Mouse (Mus musculus): ENCODE data around the gene Rgl3. TPM values are rescaled to one million over a fixed set of nuclear protein-coding genes. Genes with fewer than 3 reads are reported as not detected.

Rgl3 gene
- polyA plus RNA-seq, 1 experiment from 2014 or later: 0.46 TPM

DNA sequence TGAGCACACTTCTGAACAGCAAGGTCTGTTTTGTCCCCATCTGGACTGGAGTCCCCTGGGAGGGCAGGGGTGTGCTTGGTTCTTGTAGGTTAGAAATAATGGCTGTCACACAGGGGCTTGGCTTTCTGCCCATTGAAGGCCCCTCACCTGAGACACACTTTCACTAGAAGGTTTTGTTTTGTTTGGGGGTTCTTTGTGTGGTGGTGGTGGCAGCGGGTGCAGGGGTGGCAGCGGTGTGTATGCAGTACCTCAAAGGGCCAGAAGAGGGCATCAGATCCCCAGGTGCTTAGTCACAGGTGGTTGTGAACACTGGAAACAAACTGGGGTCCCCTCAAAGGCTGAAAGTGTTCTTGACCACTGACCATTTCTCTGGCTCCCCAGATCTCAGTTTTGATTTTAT is 11.3 kb downstream of the Rgl3 start:
- no peak overlapping the region for H3K27ac ChIP-seq
- no peak overlapping the region for H3K9ac ChIP-seq
- H3K4me2 ChIP-seq: no peak overlapping the region
- H3K27me3 ChIP-seq: peaks cover 53% of the 10 kb centered on the region
- peak; percentile 54; the same call in 1 of the 2 replicates for ATAC-seq (ENCODE audit: low read depth)
- H3K9me3 ChIP-seq (replicated peaks): no peaks in the 10 kb centered on the region
- 7% methylated on average over 2 of the region's 2 CpGs for WGBS (ENCODE audit: insufficient replicate concordance)
- no peaks in the 10 kb centered on the region for H3K4me1 ChIP-seq (replicated peaks)
- H3K4me3 ChIP-seq (replicated peaks): no peak overlapping the region
- no peaks in the 10 kb centered on the region for H3K36me3 ChIP-seq
- peak; percentile 48 for DNase-seq

DNA sequence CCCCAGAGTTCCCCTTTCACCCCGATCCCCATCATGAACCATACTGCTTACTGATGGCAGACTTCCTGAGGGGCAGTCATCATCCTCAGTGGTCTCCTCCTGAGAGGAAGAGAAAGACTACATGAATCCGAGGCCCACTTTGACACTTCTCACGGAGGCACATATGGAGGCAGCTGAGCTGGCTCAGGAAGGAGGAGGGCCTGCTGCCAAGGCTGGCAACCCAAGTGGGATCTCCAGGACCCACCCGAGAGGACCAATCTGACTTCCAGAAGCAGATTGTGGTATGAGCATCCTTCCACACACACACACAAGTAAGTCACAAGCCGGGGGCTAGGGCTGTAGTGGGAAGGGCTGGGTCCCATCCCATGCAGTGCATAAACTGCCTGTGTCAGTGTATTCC is 11.9 kb downstream of the Rgl3 start:
- no peak overlapping the region for H3K9ac ChIP-seq
- H3K36me3 ChIP-seq: no peaks in the 10 kb centered on the region
- H3K4me3 ChIP-seq (replicated peaks): no peak overlapping the region
- no peak overlapping the region for H3K27ac ChIP-seq
- WGBS (ENCODE audit: insufficient replicate concordance): 61% methylated on average over 5 of the region's 5 CpGs
- no peaks in the 10 kb centered on the region for H3K9me3 ChIP-seq (replicated peaks)
- no peak for DNase-seq
- no peak; the same call in 1 of the 2 replicates for ATAC-seq (ENCODE audit: low read depth)
- peaks cover 52% of the 10 kb centered on the region for H3K27me3 ChIP-seq
- no peaks in the 10 kb centered on the region for H3K4me1 ChIP-seq (replicated peaks)
- no peak overlapping the region for H3K4me2 ChIP-seq

DNA sequence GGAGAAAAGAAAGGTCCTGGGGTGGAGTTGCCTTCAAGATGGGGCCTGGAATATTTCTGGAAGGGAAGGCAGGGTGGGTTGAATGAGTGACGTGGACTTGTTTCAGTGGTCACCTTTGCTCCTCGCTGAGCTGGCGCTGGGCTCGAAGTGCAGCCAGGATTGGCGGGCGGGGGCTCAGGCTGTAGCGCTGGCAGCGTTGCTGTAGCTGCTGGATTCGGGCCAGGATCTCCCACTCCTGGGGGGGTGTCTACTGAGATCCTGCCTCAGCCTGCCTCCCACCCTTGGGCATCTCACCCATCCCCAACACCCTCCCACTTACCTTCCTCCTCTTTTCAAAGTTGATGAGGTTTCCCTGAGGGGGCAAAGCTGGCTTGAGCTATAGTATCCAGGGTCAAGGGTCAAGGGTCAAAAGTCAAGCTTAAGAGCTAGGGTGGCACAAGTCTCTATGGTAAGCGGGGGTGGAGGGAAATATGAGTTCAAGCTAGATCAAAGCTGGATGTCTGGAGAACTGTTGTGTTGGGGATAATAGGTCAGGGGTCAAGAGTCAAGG is 12.5 kb downstream of the Rgl3 start:
- Histone ChIP-seq H3K27me3 (peaks cover 48% of the 10 kb centered on the region), H3K4me2 (no peak overlapping the region), H3K27ac (no peak overlapping the region), H3K4me1 (replicated peaks) (no peaks in the 10 kb centered on the region), H3K36me3 (no peaks in the 10 kb centered on the region), H3K9ac (no peak overlapping the region), H3K9me3 (replicated peaks) (no peaks in the 10 kb centered on the region), H3K4me3 (replicated peaks) (no peak overlapping the region)
- ATAC-seq (ENCODE audit: low read depth) (no peak), DNase-seq (no peak)
- 75% methylated on average over 10 of the region's 10 CpGs for WGBS (ENCODE audit: insufficient replicate concordance)

DNA sequence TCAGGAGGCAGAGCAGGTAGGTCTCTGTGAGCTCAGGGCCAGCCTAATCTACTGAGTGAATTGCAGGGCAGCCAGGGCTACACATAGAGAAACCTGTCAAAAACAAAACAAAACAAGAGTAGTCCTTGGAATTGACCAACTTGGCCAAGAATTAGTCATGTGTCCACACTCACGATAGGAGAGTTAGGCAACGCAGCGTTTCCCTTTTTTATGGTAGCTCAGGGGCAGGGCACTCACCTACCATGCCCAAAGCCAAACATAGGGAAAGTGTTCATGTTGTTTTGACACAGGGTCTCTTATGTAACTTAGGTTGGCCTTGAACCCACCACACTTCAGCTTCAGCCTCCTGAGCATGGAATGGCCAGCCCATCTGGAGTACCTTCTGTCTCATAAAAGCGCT is 19.9 kb downstream of the Rgl3 start:
- no peak for ATAC-seq (ENCODE audit: low read depth)

DNA sequence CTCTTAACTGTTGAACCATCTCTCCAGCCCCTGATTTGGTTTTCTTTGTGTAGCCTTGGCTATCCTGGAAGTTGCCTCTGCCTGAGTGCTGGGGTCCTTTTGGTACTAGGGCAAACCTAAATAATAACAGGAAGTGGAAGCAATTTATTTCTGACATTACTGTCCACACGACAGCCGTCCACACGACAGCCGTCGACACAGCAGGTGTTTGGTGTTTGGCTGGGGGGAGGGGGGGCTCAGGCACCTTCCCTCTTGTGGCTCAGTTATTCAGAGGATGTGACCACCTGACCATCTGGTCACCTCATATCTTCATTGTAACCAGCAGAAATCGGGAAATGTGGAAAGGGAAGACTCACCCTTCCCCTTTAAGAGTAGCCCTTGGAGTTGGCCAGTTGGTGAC is 20.4 kb downstream of the Rgl3 start:
- no peaks in the 10 kb centered on the region for H3K9me3 ChIP-seq (replicated peaks)
- 30% methylated on average over 6 of the region's 6 CpGs for WGBS (ENCODE audit: insufficient replicate concordance)

More for the DNA sequence above, 19.9 kb downstream of the Rgl3 start:
- DNase-seq: no peak
- Histone ChIP-seq H3K9me3 (replicated peaks) (no peaks in the 10 kb centered on the region), H3K4me3 (replicated peaks) (no peak overlapping the region), H3K4me1 (replicated peaks) (peaks cover 4% of the 10 kb centered on the region), H3K4me2 (no peak overlapping the region), H3K9ac (no peak overlapping the region), H3K36me3 (no peaks in the 10 kb centered on the region), H3K27me3 (peaks cover 21% of the 10 kb centered on the region), H3K27ac (no peak overlapping the region)
- 73% methylated on average over 4 of the region's 4 CpGs for WGBS (ENCODE audit: insufficient replicate concordance)

DNA sequence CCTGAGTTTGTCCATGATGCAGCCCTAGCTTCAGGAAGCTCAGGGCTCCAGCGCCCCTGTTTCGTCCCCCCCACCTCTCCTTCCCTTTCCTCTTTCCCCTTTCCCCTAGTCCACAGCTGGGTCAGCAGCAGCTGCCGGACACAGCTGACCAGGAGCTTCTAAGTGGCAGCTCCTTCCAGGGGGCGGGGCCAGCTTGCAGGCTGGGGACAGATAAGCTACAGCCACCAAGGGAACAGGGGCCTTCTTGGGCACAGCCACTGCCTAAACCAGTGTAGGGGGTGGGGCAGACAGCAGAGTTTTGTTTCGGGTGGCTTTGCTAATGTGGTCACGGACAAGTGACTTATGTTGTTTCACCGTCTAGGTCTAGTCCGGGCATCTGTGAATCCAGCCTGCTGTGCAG is 25.8 kb downstream of the Rgl3 start, which contains the start of gene Epor:
Gene Epor, minus strand, starts transcription at position 90 of the 400 bp plus-strand sequence.
- H3K36me3 ChIP-seq: peaks cover 37% of the 10 kb centered on the region
- no peaks in the 10 kb centered on the region for H3K9me3 ChIP-seq (replicated peaks)
- peak within 1 kb of the TSS; percentile 84 for H3K4me2 ChIP-seq
- DNase-seq: peak; percentile 88
- 2% methylated on average over 8 of the region's 8 CpGs for WGBS (ENCODE audit: insufficient replicate concordance)
- H3K4me3 ChIP-seq (replicated peaks): peak within 1 kb of the TSS; percentile 85
- peak within 1 kb of the TSS; percentile 99 for H3K27ac ChIP-seq
- H3K4me1 ChIP-seq (replicated peaks): peaks cover 45% of the 10 kb centered on the region
- ATAC-seq (ENCODE audit: low read depth): peak; percentile 72
- 0 out of 2 replicates have a peak, but pooled peaks cover 6% of the 10 kb centered on the region for H3K27me3 ChIP-seq
- peak within 1 kb of the TSS; percentile 98 for H3K9ac ChIP-seq

More for the DNA sequence above, 20.4 kb downstream of the Rgl3 start:
- Histone ChIP-seq H3K36me3 (no peaks in the 10 kb centered on the region), H3K9ac (no peak overlapping the region), H3K27ac (no peak overlapping the region), H3K27me3 (peaks cover 19% of the 10 kb centered on the region), H3K4me1 (replicated peaks) (peaks cover 9% of the 10 kb centered on the region), H3K4me2 (no peak overlapping the region), H3K4me3 (replicated peaks) (no peak overlapping the region)
- DNase-seq (no peak), ATAC-seq (ENCODE audit: low read depth) (no peak)

DNA sequence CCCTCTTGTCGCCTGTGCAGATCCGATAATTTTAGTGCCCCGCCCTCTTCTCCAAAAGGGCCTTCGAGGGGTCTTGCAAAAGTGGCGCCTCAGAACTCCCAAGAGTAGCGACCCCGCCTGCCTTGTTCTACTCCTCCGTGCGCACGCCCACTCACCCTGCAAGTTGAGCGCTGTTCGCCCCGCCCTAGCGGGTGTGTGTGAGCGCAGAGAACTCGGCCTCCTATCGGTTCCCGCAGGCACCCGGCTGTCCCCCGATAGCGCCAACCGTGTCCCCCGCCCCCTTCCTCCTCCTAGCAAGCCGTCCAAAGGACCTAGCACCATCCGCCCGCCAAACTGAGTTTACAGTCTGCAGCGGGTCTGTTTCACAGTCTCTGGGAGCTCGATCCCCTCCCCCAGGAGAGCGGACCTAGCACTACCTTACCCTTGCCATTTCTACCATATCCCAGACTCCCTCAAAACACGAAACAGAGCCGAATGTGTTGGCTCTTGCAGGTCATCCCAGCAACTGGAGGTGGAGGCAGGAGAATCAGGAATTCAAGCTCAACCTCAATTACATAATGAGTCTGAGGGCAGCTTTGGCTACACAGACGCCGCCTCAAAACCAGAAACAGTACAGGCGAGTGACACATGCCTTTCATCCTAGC is 26.7 kb downstream of the Rgl3 start:
- ATAC-seq (ENCODE audit: low read depth): peak; percentile 92
- peak overlapping the region; percentile 84 for H3K4me2 ChIP-seq
- H3K4me1 ChIP-seq (replicated peaks): peaks cover 52% of the 10 kb centered on the region
- H3K9me3 ChIP-seq (replicated peaks): no peaks in the 10 kb centered on the region
- H3K27me3 ChIP-seq: 0 out of 2 replicates have a peak, but pooled peaks cover 6% of the 10 kb centered on the region
- peaks cover 45% of the 10 kb centered on the region for H3K36me3 ChIP-seq
- peak overlapping the region; percentile 98 for H3K9ac ChIP-seq
- H3K27ac ChIP-seq: peak overlapping the region; percentile 99
- H3K4me3 ChIP-seq (replicated peaks): peak overlapping the region; percentile 85
- WGBS (ENCODE audit: insufficient replicate concordance): 2% methylated on average over 34 of the region's 34 CpGs
- peak; percentile 99 for DNase-seq

DNA sequence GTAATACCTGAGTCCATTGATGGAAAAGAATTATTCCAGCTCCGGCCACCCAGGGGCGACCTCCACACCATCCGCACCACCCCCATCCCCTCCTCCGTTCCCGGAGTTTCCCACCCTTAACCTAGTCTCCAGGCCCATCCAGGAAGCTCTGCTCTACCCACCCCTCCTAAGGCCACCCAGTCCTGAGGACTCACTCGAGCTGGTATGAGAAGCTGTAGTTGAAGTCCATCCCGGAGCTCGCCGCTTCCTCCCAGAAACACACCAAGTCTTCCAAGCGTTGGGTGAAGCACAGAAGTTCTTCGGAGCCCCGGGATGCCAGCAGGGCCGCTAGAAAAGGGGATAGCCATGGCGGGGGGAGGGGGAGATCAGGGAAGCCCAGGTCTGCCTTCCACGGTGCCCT is 27.2 kb downstream of the Rgl3 start:
- Histone ChIP-seq H3K9ac (peak overlapping the region; percentile 98), H3K36me3 (peaks cover 49% of the 10 kb centered on the region), H3K27ac (peak overlapping the region; percentile 99), H3K4me1 (replicated peaks) (peaks cover 57% of the 10 kb centered on the region), H3K9me3 (replicated peaks) (no peaks in the 10 kb centered on the region), H3K4me2 (peak overlapping the region; percentile 84), H3K27me3 (0 out of 2 replicates have a peak, but pooled peaks cover 6% of the 10 kb centered on the region), H3K4me3 (replicated peaks) (peak overlapping the region; percentile 85)
- DNase-seq (no peak), ATAC-seq (ENCODE audit: low read depth) (peak; percentile 4; the same call in 1 of the 2 replicates)
- under 1% methylated on average over 15 of the region's 15 CpGs for WGBS (ENCODE audit: insufficient replicate concordance)

DNA sequence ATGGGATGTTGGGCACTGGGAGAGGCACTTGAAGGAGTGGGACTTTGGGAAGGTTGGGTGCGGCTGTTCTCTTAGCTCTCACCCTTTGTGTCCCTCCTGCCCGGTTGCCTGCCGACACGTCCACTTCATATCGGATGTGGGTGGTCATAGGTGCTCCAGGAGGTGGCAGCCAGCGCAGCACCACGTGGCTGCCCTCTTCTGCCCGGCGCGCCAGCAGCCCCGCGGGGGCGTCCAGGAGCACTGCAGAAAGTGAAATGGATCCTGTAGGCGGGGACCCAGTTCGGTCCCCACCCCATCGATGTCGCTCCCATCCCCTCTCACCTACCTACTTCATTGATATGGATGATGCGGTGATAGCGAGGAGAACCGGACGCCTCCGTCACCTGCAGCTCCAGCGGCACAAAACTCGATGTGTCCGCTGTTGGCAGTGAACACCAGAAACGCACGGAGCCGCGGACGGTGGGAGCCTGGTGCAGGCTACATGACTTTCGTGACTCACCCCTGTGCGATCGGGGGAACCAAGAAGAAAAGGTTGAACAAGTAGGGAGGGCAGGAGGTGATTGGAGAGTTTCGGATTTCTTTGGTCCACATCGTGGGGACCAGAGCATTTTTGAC is 27.8 kb downstream of the Rgl3 start:
- Histone ChIP-seq H3K4me3 (replicated peaks) (peak overlapping the region; percentile 85), H3K9ac (peak overlapping the region; percentile 98), H3K4me2 (peak overlapping the region; percentile 84), H3K27me3 (0 out of 2 replicates have a peak, but pooled peaks cover 6% of the 10 kb centered on the region), H3K27ac (peak overlapping the region; percentile 99), H3K9me3 (replicated peaks) (no peaks in the 10 kb centered on the region), H3K36me3 (peaks cover 49% of the 10 kb centered on the region), H3K4me1 (replicated peaks) (peaks cover 62% of the 10 kb centered on the region)
- ATAC-seq (ENCODE audit: low read depth) (peak; percentile 2; the same call in 1 of the 2 replicates), DNase-seq (peak; percentile 54)
- WGBS (ENCODE audit: insufficient replicate concordance): 2% methylated on average over 35 of the region's 35 CpGs

DNA sequence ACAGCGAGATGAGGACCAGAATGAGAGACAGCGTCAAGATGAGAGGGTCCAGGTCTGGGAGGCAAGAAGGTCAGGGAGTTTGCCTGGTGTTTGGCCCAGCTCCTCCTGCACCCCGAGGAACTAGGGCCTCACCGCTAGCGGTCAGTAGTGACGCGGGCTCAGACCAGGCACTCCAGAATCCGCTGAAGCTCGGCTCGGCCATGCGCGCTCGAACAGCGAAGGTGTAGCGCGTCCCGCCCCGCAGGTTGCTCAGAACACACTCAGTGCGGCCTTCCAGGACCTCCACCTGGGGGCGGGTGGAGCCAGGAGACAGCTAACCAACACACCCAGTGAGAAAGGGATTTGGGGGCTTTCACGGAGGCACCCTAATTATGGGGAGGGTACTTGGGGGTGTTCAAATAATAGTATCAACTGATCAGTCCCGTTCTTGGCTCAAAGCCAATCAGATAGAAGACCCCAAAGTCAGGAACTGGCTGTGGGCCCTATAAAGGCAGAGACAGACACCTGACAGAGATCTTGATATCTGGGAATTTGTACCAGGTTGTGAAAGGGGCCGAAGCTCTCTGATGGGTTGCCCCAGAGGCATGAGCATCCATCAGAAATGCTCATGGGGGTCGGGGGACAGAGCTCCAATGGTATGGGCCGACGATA is 28.6 kb downstream of the Rgl3 start:
- DNase-seq (no peak), ATAC-seq (ENCODE audit: low read depth) (no peak)
- Histone ChIP-seq H3K4me2 (peak overlapping the region; percentile 84), H3K4me1 (replicated peaks) (peaks cover 66% of the 10 kb centered on the region), H3K36me3 (peaks cover 49% of the 10 kb centered on the region), H3K4me3 (replicated peaks) (peak overlapping the region; percentile 85), H3K9ac (peak overlapping the region; percentile 98), H3K27ac (peak overlapping the region; percentile 99), H3K9me3 (replicated peaks) (no peaks in the 10 kb centered on the region), H3K27me3 (0 out of 2 replicates have a peak, but pooled peaks cover 6% of the 10 kb centered on the region)
- WGBS (ENCODE audit: insufficient replicate concordance): 39% methylated on average over 26 of the region's 26 CpGs

DNA sequence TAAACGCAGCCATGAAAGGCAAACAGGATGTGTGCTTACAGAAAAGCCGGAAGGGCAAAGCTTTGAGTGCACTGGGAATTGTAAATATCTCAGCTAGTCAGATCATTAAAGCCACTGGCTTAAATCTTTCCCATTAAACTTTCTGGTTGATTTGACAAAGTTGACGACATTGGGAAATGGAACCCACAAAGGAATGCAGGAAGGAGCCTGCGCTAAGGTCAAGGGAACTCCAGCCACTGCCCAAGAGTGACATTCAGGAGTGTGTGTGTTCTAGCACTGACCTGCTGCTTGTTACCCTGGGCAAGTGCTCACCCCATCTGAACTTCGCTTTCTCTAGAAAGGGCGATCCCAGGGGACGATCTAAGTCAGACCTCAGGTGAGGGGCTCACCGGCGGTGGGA is 29.1 kb downstream of the Rgl3 start:
- 0 out of 2 replicates have a peak, but pooled peaks cover 6% of the 10 kb centered on the region for H3K27me3 ChIP-seq
- peaks cover 49% of the 10 kb centered on the region for H3K36me3 ChIP-seq
- peaks cover 67% of the 10 kb centered on the region for H3K4me1 ChIP-seq (replicated peaks)
- H3K4me2 ChIP-seq: peak overlapping the region; percentile 84
- ATAC-seq (ENCODE audit: low read depth) (no peak), DNase-seq (no peak)
- H3K9me3 ChIP-seq (replicated peaks): no peaks in the 10 kb centered on the region
- WGBS (ENCODE audit: insufficient replicate concordance): 68% methylated on average over 9 of the region's 9 CpGs
- H3K9ac ChIP-seq: peak overlapping the region; percentile 98
- peak overlapping the region; percentile 99 for H3K27ac ChIP-seq
- peak overlapping the region; percentile 85 for H3K4me3 ChIP-seq (replicated peaks)

All from liver, embryonic 13.5 days (tissue).